Mouse (Mus musculus): ENCODE measurements around the gene Aph1c. TPM values are rescaled to one million over a fixed set of nuclear protein-coding genes. Genes with fewer than 3 reads are reported as not detected.

Gene Aph1c
- total RNA-seq (2012; rRNA removed) (0.34 and 0.89 TPM in 2 replicates), total RNA-seq (2014; rRNA removed) (0.07 TPM in 1 of 2 replicates, not detected in the other), polyA plus RNA-seq (2012; ENCODE audit: insufficient read length, low read depth) (0.10 and 0.53 TPM in 2 replicates)

DNA sequence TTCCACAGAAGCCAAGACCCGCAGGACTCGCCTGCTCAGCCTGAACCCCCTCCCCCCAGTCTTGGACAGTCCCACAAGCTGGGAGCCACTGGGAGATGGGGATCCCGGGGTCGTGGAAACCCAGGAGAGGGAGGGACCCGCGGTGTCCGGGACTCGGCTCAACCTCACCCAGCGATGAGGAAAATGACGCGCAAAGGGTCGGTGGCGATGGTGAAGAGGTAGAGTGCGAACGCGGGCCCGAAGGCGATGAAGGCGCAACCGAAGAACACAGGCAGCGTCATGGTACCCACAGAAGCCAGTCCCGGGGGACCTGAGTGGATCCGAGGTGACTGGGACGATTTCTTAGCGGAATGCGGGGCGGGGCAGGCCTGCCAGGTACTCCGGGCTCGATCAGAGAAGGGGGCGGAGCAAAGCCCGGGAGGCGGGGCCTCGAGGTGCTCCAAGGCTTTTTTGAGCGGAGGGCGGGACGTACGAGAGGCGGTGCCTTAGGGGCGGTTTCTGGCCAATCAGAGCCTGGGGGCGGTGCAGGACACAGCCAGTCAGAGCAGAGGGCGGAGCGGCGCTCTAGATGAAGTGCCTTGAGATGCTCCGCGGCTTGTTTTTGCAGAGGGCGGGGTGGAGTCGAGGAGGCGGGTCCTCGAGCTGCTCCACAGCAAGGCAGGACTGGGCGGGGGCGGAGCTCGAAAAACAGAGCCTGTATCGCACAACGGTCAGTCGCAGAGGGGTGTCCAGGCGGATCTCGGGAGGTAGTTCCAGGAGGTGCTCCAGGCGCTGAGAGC, at the start of gene Aph1c:
Gene Aph1c, minus strand, starts transcription at position 409 of the 779 bp plus-strand sequence.
- Histone ChIP-seq H3K27ac (ENCODE audit: insufficient read depth, low read depth) (no peak within 1 kb of the TSS), H3K36me3 (replicated peaks in 1 of 2; ENCODE audit: control insufficient read depth in 1 of 2, insufficient read depth in 1 of 2, low read length in 1 of 2) (peaks cover 0 to 15% of the 10 kb centered on the region in 2 experiments), H3K9ac (ENCODE audit: insufficient read depth, low read depth) (peak within 1 kb of the TSS; percentile 2; the same call in 1 of the 2 replicates), H3K4me2 (ENCODE audit: insufficient read depth, low read depth, poor library complexity, severe bottlenecking) (peak within 1 kb of the TSS; percentile 48), H3K9me3 (replicated peaks; ENCODE audit: low read length) (peaks cover 6% of the 10 kb centered on the region), H3K27me3 (replicated peaks) (no peaks in the 10 kb centered on the region), H3K4me1 (ENCODE audit: control insufficient read depth in 1 of 2, insufficient read depth in 2 of 2) (peaks cover 0 to 12% of the 10 kb centered on the region in 2 experiments; a peak in 1 of 4 replicates), H3K4me3 (replicated peaks in 1 of 3; ENCODE audit: low read depth in 2 of 3, low read length in 2 of 3, poor library complexity in 1 of 3) (peak within 1 kb of the TSS; percentile 11 to 63 (median 34)), H3K79me2 (replicated peaks; ENCODE audit: control insufficient read depth, extremely low read depth, insufficient read depth, poor library complexity, severe bottlenecking) (no peaks in the 10 kb centered on the region)
- in situ Hi-C loops (cut with MboI; ENCODE audit: low pct_ligation_motif_present, low pct_unique_long_range_greater_than_20kb, low sequenced_read_pairs) (no loop called here), dilution Hi-C loops (cut with MboI; ENCODE audit: extremely low pct_ligation_motif_present, extremely low pct_unique_long_range_greater_than_20kb, low sequenced_read_pairs) (no loop called here)
- TF ChIP-seq MYC (IDR thresholded peaks at IDR 0.05; ENCODE audit: low read depth, low read length) (0 out of 2 replicates have a peak, but pooled peaks have one; percentile 26), NRF1 (IDR thresholded peaks at IDR 0.05; ENCODE audit: low read depth, low read length) (peak; percentile 48), TBP (conservative IDR thresholded peaks at IDR 0.05; ENCODE audit: low read depth, low read length) (no peak), USF2 (conservative IDR thresholded peaks at IDR 0.05; ENCODE audit: low read depth, low read length) (no peak), JUND (conservative IDR thresholded peaks at IDR 0.05; ENCODE audit: low read depth, low read length) (no peak), IRF4 (IDR thresholded peaks at IDR 0.05; ENCODE audit: low read depth, low read length) (no peak), CHD1 (IDR thresholded peaks at IDR 0.05; ENCODE audit: low read depth, low read length) (no peak), RCOR1 (conservative IDR thresholded peaks at IDR 0.05; ENCODE audit: low read depth, low read length) (no peak), BHLHE40 (IDR thresholded peaks at IDR 0.05; ENCODE audit: low read depth, low read length) (no peak), ZKSCAN1 (IDR thresholded peaks at IDR 0.05; ENCODE audit: borderline replicate concordance, low read depth, low read length) (no peak), MXI1 (IDR thresholded peaks at IDR 0.05; ENCODE audit: low read depth, low read length) (no peak), ELF1 (IDR thresholded peaks at IDR 0.05; ENCODE audit: low read depth, low read length) (no peak), JUN (IDR thresholded peaks at IDR 0.05; ENCODE audit: insufficient read depth, low read depth, low read length) (no peak), NELFE (IDR thresholded peaks at IDR 0.05; ENCODE audit: low read depth, low read length) (no peak), POLR2A (IDR thresholded peaks at IDR 0.05; ENCODE audit: low read depth, low read length) (no peak), TCF12 (IDR thresholded peaks at IDR 0.05; ENCODE audit: low read depth, low read length) (0 out of 2 replicates have a peak, but pooled peaks have one; percentile 19), ZMIZ1 (IDR thresholded peaks at IDR 0.05; ENCODE audit: low read depth, low read length) (no peak), MAZ (IDR thresholded peaks at IDR 0.05; ENCODE audit: low read depth, low read length) (no peak), GABPA (IDR thresholded peaks at IDR 0.05; ENCODE audit: insufficient replicate concordance, low read depth, low read length) (no peak)
- peak; percentile 56 for DNase-seq (ENCODE audit: extremely low read depth)

All from CH12.LX (cell line).